8 mouse cellular contexts compared by ENCODE assay signal in the genomic region with DNA sequence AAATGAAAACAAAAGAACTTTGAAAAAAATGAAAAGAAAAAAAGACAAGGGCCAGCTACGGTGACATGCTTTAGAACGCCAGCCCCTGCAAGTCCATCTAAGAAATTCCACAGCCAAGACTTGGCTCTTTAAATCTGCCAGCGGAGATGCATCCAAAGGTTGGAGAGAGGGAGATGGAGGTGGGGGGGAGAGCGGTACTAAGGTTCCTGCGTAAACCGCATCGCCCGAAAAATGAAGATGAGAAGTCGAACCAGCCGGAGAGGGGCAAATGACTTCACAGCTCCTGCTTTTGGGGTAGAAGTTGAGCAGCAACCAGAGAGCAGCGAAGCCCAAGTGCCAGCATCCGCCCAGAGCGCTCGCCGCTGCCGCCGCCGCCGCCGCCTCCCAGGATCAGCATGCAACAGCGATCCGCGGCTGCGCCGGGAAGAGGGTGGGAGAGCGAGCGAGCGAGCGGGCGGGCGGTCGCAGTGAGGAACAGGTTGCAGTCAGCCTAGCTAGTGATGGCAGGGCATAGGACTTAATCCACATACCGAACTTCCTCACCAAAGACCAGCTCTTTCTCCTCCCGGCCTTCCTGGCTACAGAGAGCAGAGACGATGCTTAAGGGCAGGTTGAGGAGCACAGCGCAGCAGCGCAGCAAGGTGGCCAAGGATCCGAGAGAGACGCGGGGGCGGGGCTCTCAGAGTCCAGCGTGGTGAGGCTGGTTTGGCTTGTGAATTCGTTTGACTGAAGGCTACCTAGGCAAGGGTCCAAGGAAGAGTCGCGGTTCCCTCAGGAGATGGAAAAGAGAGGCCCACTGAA.
DNase-seq lines count a peak whose midpoint lies in the region; ATAC-seq lines count a peak whose summit lies in the region.

No protein-coding gene starts in this region.

- DNase-seq in CD4-positive, CD25-positive, alpha-beta regulatory T cell, adult 2 months (ENCODE audit: low read depth, low spot score): peak; percentile 1
- DNase-seq in ovary, postnatal 36 days (ENCODE audit: low spot score): peak; percentile 11
- no peak for DNase-seq in ovary, postnatal 10 days (ENCODE audit: low spot score)
- peak; percentile 76 for DNase-seq in forebrain, embryonic 14.5 days (ENCODE audit: low spot score)
- peak; percentile 66 to 69 for DNase-seq in layer of hippocampus, postnatal 36 days
- peak; percentile 87 for DNase-seq in midbrain, embryonic 14.5 days
- no peak for DNase-seq in urinary bladder, postnatal 14 days (ENCODE audit: low spot score)

- peaks cover 23% of the 10 kb centered on the region for H3K27me3 ChIP-seq in forebrain, embryonic 14.5 days (replicated peaks; ENCODE audit: control insufficient read depth, insufficient read depth, low read length)
- peaks cover 29% of the 10 kb centered on the region; the same call in 1 of the 2 replicates for H3K27me3 ChIP-seq in midbrain, embryonic 14.5 days (ENCODE audit: control insufficient read depth, insufficient read depth, low read length)

- peak overlapping the region; percentile 74 for H3K4me2 ChIP-seq in forebrain, embryonic 14.5 days (ENCODE audit: low read length)
- H3K4me2 ChIP-seq in midbrain, embryonic 14.5 days (ENCODE audit: low read length): peak overlapping the region; percentile 93

- ATAC-seq in CD4-positive, CD25-positive, alpha-beta regulatory T cell, adult 4 months: no peak
- ATAC-seq in forebrain, embryonic 14.5 days: peak; percentile 53
- peak; percentile 59 for ATAC-seq in midbrain, embryonic 14.5 days (ENCODE audit: low FRiP score, low TSS enrichment)

- no peaks in the 10 kb centered on the region for H3K36me3 ChIP-seq in forebrain, embryonic 14.5 days (ENCODE audit: control insufficient read depth, insufficient read depth, low read length)
- no peaks in the 10 kb centered on the region for H3K36me3 ChIP-seq in midbrain, embryonic 14.5 days (ENCODE audit: control insufficient read depth, insufficient read depth, low read length)

- H3K27ac ChIP-seq in forebrain, embryonic 14.5 days (ENCODE audit: low read depth, low read length): 0 out of 2 replicates have a peak overlapping the region, but pooled peaks have one; percentile 15
- H3K27ac ChIP-seq in midbrain, embryonic 14.5 days (replicated peaks; ENCODE audit: low read depth, low read length): peak overlapping the region; percentile 60

- no peaks in the 10 kb centered on the region for H3K9me3 ChIP-seq in forebrain, embryonic 14.5 days (replicated peaks; ENCODE audit: control insufficient read depth, low read length)
- H3K9me3 ChIP-seq in midbrain, embryonic 14.5 days (ENCODE audit: control insufficient read depth, low read length): no peaks in the 10 kb centered on the region

- WGBS in forebrain, embryonic 14.5 days: under 1% methylated on average over 45 of the region's 45 CpGs
- under 1% methylated on average over 45 of the region's 45 CpGs for WGBS in midbrain, embryonic 14.5 days

- peak overlapping the region; percentile 57 for H3K9ac ChIP-seq in forebrain, embryonic 14.5 days (ENCODE audit: low read length)
- peak overlapping the region; percentile 66 for H3K9ac ChIP-seq in midbrain, embryonic 14.5 days (replicated peaks; ENCODE audit: low read length)

- H3K4me3 ChIP-seq in forebrain, embryonic 14.5 days (ENCODE audit: low read depth, low read length): peak overlapping the region; percentile 41
- H3K4me3 ChIP-seq in midbrain, embryonic 14.5 days (replicated peaks; ENCODE audit: low read depth, low read length): peak overlapping the region; percentile 59

- H3K4me1 ChIP-seq in forebrain, embryonic 14.5 days (ENCODE audit: control insufficient read depth, insufficient read depth, low read length): peaks cover 16% of the 10 kb centered on the region
- H3K4me1 ChIP-seq in midbrain, embryonic 14.5 days (ENCODE audit: control insufficient read depth, insufficient read depth, low read length): peaks cover 29% of the 10 kb centered on the region

Comparison
In these comparisons a context has a peak if more than half of its experiments do, and no peak if none do; other contexts are left out.
1. DNase-seq: peak in CD4-positive, CD25-positive, alpha-beta regulatory T cell, adult 2 months (single experiment), ovary, postnatal 36 days (single experiment), forebrain, embryonic 14.5 days (single experiment), layer of hippocampus, postnatal 36 days (2 of 2) and midbrain, embryonic 14.5 days (single experiment); none in ovary, postnatal 10 days (single experiment) and urinary bladder, postnatal 14 days (single experiment).